Mouse (Mus musculus) embryo, embryonic 11.5 days (tissue): Measurements from ENCODE around the gene Olfr399.

Source experiments
- DNase-seq: peaks from one replicate; pipeline ENCODE4 v3.0.0-alpha.2; 2012; ENCODE audit warnings: low read depth, low spot score

Olfr399 gene

GRCm38 (mm10) chr11:74056451-74056850 lies at the start of gene Olfr399, which contains the start of gene Olfr139:
Gene Olfr399, minus strand, starts transcription at chr11:74056615.
Gene Olfr139, minus strand, starts transcription at chr11:74056551.
- DNase-seq, result no peak

GRCm38 (mm10) chr11:74105066-74105465 lies 48.7 kb upstream of the Olfr399 start:
- DNase-seq, result no peak

- no peak for DNase-seq
These were observed 45.1 kb upstream of the Olfr399 start for GRCm38 (mm10) chr11:74101507-74101906.

GRCm38 (mm10) chr11:74100724-74101123 lies 44.3 kb upstream of the Olfr399 start:
- DNase-seq, result no peak

- DNase-seq, result no peak
These were observed 13.2 kb upstream of the Olfr399 start, which contains the start of gene Zfp616 for GRCm38 (mm10) chr11:74069655-74070054. Gene Zfp616, plus strand, starts transcription at chr11:74069955.

DNA sequence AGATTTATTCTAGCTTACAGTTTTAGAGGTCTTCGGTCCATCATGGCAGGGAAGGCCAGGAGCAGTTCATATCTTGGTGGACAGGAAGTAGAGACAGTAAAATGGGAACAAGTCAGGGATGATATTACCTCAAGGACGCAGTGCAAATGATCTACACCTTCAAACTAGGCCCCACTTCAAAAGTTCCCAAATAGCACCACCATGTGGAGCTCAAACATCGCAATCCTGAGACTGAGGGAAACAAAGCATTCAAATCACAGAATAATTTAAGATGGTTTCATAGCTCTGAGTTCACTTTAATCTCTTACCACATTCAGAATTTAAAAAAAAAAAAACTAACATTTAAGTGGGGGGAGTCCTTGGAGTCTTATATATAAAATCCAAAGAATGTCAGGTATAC lies 5.1 kb downstream of the Olfr399 start:
- DNase-seq, result no peak
